Mouse (Mus musculus): ENCODE measurements around the gene Hsp90ab1. TPM values are rescaled to one million over a fixed set of nuclear protein-coding genes. Genes with fewer than 3 reads are reported as not detected.
A peak's percentile ranks its signal among the peaks of the same experiment; 100 is the strongest.

Hsp90ab1 gene
- total RNA-seq, 2 experiments from 2014 or later: 1,675 to 1,723 TPM

DNA sequence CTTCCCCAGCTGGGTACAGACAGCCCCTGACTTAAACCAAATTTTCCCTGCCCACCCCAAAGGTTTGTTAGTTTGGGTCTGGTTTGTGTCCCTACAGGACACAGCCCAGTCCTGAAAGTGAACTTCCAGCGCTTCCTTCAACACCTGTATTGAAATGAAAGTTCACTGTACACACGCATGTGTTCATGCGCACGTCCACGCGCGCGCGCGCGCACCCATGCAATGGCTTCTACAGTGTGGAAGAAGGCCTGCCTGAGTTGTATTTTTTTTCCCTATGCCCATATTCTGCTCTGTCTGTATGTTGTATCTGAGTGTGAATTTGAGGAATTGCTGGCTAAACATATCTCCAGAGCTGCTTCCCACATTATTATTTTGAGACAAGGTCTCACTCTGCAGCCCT lies 8.0 kb downstream of the Hsp90ab1 start:
- no peak for DNase-seq (ENCODE audit: extremely low spot score in 1 of 2, low spot score in 2 of 2)
- intact Hi-C loops (cut with DNase I): no loop called here

DNA sequence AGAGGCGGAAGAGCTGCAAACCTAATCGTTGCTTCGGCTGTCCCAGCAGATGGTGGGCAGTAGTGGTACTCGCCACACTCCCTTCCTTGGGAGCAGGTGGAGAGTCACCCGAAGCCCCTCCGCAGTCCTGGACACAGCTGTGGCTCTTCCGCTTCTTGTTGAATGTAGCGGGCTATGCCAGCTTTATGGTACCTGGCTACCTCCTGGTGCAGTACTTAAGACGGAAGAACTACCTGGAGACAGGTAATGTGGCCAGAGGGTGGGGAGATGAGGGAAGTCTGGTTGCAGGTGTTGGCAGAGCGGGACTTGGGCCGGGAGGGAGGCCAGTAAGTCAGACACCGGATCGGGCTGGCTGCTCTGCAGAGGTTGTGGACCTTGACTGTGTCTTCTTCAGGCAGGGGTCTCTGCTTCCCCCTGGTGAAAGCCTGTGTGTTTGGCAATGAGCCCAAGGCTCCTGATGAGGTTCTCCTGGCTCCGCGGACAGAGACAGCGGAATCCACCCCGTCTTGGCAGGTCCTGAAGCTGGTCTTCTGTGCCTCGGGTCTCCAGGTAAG lies 8.5 kb downstream of the Hsp90ab1 start:
- peak in 1 of 2 experiments; percentile 58 for DNase-seq (ENCODE audit: extremely low spot score in 1 of 2, low spot score in 2 of 2)
- intact Hi-C loops (cut with DNase I): loop anchor here (1.0 kb wide), 1 partner anchor 8 kb away; no protein-coding TSS in a partner anchor

DNA sequence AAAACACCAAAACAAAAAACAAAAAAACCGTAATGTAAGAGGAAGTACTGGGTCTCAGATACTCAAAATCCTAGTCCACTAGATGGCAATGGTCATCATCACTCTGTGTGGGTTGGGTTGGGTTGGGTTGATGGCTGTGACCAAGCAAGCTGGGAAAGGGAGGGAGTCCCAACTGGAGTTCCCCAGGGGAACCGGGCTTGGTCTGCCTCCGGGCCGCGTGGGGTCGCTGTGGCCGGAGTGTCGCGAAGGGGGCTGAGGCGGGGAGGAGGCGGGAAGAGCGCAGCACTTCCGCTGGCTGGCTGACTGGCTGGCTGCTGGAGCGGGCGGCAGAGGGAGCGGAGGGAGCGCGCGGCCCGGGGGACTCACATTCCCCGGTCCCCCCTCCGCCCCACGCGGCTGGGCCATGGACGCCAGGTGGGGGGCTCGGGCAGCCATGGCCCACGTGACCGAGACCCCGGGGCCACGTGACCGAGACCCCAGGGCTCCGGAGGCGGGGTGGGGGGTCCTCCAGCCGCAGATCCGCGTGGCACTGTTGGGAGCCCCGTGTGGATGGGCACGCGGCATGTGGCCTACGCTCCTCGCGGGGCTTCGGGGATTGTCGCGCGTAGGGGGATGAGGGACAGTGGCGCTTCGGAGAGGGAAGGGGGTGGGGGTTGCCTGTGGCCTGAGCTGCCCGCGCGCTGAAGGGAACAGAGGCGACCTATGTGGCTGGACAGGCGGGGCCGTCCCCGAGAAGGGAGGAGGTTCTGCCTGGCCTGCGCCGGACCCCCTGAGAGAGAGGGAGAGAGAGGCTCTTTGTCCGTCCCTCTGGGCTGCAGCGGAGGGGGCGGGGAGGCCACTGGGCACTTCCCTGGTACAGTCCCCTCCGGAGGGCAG lies 9.2 kb downstream of the Hsp90ab1 start, which contains the start of gene Slc35b2:
Gene Slc35b2, plus strand, starts transcription at position 220 of the 876 bp plus-strand sequence.
- DNase-seq (ENCODE audit: extremely low spot score in 1 of 2, low spot score in 2 of 2): peak; percentile 87 to 96
- intact Hi-C loops (cut with DNase I): loop anchor here (1.0 kb wide), 1 partner anchor 8 kb away; no protein-coding TSS in a partner anchor

DNA sequence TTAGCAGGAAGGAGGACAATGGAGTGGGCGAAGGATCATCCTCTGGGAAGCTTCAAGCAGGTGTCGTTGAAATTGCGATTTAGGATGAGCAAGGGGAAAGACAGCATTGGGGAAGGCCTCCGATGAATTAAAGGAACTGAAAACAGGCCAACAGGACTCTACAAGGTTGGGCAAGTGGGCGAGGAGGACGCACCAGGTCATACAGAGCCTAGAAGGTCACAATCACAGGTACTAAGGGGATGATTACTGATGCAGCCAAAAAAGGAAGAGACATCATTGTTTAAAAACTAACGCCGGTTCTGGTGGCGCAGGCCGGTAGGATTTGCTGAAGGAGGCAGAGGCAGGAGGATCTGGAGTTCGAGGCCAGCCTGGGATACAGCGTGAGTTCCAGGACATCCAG lies 9.9 kb downstream of the Hsp90ab1 start:
- no peak for DNase-seq (ENCODE audit: extremely low spot score in 1 of 2, low spot score in 2 of 2)
- intact Hi-C loops (cut with DNase I): no loop called here

DNA sequence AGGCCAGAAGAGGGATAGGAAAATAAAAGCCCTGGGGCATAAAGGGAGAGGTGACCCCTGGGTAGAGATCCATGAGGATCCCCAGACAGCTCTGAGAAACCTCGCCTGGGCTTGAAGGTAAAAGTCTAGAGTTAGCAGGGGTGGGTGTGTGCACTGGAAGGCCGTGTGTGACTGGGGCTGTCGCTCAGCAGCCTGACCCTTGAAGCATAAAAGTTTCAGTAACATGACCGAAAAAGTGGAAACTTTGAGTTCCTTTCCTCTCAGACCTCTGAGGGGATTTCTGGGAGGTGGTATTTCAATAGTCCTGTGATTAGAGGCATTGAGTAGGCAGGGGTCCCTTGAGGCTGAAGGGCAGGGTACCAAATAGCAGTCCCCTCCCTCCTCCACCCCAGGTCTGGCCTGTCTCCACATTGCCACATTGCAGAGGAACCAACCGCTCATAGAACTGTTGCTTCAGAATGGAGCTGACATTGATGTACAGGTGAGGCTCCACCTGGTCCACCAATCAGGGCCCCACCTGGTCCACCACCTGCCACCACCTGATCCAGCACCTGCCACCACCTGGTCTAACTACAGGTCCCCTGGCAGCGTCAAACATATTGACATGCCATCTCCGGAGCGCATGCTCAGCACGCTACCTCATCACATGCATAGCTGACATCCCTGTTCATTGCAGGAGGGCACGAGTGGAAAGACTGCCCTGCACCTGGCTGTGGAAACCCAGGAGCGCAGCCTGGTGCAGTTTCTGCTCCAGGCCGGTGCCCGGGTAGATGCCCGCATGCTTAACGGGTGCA lies 13.1 kb downstream of the Hsp90ab1 start:
- DNase-seq (ENCODE audit: extremely low spot score in 1 of 2, low spot score in 2 of 2): no peak
- intact Hi-C loops (cut with DNase I): no loop called here

DNA sequence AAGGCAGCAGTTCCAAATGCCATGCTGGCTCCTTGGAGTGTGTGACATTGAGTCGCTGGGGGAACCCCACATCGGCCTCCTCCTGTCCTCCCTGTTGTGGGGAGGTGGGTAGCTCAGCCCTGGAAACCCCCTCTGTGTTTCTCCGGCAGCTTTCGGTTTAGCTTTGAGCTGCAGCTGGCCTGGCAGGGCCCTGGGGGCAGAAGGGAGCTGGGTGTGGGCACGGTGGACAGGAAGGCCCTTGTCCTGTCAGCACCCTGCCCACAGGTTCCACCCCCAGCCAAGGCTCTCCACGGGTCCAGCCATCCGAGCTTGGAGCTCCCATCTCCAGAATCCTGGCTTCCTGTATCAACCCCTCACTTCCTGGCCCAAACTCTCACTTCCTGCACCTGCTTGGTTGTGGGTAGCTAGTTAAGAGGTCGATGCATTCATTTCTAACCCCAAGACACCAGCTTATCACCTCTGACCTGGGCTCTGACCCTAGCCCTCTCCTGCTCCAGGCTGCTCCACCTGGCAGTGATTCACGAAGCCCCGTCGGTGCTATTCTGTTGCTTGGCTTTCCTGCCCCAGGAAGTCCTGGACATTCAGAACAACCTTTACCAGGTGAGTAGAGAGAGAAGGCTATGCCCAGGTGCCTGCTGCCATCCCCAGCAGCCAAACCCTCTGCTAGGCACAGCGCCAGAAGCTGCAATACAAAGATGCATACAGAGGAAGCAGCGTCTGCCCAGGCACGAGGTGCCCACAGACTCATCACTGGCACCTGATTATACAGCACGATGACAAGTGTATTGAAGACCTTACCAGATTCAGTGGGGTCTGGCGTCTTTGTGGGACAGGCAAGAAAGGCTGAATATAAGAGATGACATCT lies 14.8 kb downstream of the Hsp90ab1 start:
- peak in 1 of 2 experiments; percentile 44 for DNase-seq (ENCODE audit: extremely low spot score in 1 of 2, low spot score in 2 of 2)
- intact Hi-C loops (cut with DNase I): no loop called here

DNA sequence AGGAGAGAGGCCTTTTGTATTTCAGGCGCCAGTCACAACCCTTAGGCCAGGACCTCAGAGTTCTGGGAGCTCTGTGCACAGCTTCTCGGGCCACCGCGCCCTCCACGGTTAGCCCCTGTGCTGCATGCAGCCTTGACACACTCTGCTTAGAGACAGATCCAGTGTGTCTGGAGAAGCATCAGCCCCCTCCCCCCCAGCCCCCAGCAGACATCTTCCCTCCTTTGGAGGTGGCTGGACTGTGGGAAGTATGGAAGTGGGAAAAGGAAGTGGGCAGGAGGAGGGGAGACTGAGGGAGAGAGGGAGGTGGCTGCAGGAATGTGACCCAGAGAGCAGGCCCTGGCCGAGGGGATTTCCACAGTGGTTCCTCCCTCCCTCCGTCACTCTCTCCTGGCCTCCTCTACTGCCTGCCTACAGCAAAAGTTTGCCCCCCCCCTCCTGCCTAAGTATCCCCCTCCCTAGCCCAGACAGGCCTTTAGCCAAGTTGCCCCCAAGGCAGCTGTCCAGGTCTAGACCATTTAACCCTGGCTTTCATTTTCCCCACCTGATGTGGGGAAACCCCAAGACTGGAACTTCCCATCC lies 15.7 kb downstream of the Hsp90ab1 start:
- no peak for DNase-seq (ENCODE audit: extremely low spot score in 1 of 2, low spot score in 2 of 2)
- intact Hi-C loops (cut with DNase I): no loop called here

DNA sequence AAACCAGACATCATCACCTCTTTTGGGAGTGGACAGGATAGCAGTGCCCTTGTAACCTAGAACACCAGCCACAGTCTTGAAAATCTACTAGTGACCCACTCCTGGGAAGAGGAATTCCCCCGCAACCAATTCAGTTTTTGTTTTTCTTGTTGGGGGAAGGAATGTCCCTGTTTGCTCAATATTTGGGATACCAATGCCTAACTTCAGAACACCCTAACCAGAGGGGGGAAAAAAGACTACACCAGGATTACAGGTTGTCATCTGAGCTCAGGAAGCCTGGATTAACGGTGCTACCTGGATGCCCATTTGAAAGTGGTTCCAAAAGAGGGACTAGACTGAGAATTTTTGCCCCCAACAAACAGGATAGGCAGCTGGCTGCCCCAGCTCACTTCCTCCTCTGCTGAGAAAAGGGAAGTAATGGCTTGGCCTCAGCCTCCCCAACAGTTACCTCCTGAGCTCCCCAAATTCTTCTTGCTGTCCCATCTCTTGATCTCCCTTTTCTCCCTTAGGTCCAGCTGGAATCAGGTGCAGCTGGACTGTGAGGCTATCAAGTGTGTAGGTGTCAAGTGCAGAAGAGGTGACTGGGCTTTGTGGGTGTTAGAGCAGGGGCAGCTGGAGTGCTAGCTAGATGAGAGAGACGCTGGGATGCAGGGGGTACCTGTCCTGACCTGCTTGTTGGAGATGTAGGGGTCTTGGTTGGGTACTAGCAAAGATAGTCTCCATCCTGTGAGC lies 16.4 kb downstream of the Hsp90ab1 start:
- DNase-seq (ENCODE audit: extremely low spot score in 1 of 2, low spot score in 2 of 2): no peak
- intact Hi-C loops (cut with DNase I): no loop called here

DNA sequence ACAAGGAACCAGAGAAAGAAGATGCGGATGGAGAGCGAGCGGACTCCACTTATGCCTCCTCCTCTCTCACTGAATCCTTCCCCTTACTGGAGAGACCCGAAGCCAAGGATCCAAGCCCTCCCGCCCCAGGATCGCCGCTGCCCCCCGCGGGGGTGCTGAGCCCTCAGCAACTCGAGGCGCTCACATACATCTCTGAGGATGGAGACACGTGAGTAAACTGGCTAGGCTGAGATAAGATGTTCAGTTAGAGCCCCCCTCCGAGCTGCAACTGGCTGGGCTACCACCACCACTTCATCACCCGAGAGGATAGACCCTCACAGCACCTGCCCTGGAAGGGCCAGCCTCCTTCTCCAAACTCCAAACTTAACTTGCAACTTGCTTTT lies 17.0 kb downstream of the Hsp90ab1 start:
- intact Hi-C loops (cut with DNase I): no loop called here

DNA sequence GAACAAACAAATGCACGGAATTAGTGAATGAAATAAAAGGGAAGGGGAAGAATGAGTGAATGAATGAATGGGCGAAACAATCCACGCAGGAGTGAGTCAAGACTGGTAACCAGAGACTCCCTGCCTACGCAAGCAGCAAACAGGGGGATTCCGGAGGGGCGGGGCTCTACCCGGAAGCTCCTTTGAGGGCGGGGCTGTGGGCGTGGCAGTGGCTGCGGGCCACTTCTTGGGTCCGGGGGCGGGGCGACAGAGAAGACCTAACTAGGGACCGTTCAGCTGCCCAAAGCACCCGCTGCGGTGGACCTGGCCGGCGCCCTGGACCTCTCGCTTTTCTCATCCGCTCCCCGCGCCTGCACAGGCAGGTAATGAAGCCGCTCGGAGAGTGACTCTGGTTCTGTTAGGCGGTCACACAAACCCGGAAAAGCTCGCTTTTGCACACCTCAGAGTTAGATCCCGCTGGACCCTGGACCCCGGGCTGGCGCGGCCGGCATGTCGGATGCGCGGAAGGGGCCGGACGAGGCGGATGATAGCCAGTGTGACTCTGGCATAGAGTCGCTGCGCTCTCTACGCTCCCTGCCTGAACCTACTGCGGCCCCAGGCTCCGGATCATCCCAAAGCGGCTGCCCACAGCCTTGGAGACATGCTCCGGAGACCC lies 17.5 kb downstream of the Hsp90ab1 start, which contains the start of gene Nfkbie:
Gene Nfkbie, plus strand, starts transcription at position 252 of the 655 bp plus-strand sequence.
- intact Hi-C loops (cut with DNase I): no loop called here
- DNase-seq (ENCODE audit: extremely low spot score in 1 of 2, low spot score in 2 of 2): peak; percentile 84 to 96

More for the DNA sequence above, 17.0 kb downstream of the Hsp90ab1 start:
- DNase-seq (ENCODE audit: extremely low spot score in 1 of 2, low spot score in 2 of 2): no peak

DNA sequence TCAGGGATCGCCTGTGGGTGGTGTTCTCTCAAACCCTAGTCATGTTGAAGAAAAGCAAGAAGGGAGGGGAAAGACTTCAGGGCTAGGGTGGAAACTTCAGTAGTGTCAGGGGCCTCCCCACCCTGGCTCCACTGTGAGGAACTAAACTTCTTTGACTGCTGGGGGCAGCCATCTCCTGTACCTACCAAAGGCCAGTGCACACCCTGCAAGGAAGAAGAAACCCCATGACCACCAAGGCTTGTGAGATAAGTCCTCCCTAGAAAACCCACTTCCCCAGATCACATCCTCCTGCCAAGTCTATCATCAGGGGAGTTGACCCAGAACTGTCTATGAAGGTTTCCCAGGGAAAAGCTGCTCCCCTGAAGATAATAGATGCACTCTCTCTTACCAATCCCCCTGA lies 18.7 kb downstream of the Hsp90ab1 start:
- no peak for DNase-seq (ENCODE audit: extremely low spot score in 1 of 2, low spot score in 2 of 2)
- intact Hi-C loops (cut with DNase I): no loop called here

DNA sequence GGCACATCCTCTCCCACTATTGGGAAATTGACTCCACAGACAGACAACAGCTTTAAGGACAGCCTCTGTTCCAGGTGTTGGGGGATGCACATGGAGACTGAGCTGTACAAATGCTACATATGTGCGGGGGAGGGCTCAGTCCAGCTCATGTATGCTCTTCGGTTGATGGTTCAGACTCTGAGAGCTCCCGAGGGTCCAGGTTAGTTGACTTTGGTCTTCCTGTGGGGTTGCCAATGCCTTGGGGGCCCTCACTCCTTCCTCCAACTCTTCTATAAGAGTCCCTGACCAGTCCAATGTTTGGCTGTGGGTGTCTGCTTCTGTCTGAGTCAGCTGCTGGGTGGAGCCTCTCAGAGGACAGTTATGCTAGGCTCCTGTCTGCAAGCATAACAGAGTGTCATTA lies 20.0 kb downstream of the Hsp90ab1 start:
- intact Hi-C loops (cut with DNase I): loop anchor here (2.0 kb wide), 1 partner anchor 74 kb away; no protein-coding TSS in a partner anchor
- no peak for DNase-seq (ENCODE audit: extremely low spot score in 1 of 2, low spot score in 2 of 2)

DNA sequence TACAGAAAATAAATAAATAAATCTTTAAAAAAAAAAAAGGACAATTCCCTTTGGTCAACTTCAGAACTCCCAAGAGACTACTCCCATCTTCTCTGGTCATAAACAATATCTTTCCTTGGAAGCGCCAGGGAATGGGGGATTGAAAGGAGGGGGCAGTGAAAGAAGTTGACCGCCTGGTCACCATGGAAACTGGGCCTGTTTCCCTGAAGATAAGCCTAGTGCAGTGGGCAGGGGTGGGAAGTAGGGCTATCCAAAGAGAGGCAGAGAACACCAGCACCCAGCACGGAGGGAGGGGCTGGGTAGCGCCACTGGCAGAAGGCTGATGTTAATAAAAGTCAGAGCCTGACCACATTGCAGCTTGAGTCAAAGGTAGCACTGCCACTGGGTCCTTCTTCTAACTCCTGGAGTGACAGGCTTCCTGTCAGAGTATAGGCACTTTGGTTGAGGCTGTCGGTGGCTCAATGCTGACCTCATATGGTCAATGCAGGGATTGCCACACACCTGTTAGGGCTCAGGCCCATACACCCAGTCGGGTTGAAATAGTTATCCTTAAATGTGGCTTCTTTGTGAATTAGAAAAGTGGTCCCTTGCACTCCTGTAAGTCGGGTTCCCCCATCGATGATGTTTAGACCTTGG lies 21.1 kb downstream of the Hsp90ab1 start:
- DNase-seq (ENCODE audit: extremely low spot score in 1 of 2, low spot score in 2 of 2): peak; percentile 74 to 77
- intact Hi-C loops (cut with DNase I): loop anchor here (1.0 to 2.0 kb wide), 2 partner anchors 36 to 73 kb away; no protein-coding TSS in a partner anchor

DNA sequence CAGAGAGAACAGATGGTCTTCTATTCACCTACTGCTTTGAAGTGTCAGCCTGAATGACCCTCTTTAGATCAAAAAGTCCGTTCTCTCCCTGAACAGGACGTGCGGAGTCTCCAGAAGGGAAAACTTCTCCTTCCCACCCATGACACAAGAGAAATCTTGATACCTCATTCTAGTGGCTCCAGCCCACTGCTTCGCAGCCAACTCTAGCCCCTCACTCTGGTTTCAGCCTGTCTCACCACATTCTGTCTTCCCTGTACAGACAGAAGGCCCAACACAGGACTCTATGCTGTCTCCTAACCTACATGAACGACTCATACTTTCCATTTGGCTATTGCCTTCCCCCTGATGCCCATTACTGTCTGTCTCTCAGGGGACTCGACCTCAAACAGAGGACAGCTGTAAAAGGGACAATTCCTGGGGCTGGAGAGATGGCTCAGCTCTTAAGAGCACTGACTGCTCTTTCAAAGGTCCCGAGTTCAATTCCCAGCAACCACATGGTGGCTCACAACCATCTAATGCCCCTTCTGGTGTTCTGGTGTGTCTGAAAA lies 21.7 kb downstream of the Hsp90ab1 start:
- intact Hi-C loops (cut with DNase I): no loop called here
- no peak for DNase-seq (ENCODE audit: extremely low spot score in 1 of 2, low spot score in 2 of 2)

DNA sequence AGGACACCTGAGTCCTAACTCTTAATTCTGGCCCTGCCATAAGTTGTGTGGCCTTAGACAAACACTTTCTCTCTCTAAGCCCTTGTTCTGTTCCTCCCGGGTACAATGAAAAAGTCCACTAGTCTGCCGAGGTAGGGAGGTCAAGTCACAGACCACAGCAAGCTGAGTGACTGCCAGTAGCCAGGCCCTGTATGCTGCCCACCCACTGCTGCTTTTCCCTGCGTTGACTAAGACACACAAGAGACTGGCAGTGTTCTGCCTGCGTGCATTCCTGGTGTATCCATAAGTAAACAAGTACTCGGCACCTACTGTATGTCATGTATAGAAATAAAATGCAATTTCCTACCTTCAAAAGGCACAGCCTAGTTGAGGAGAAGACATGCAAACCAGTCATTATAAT lies 22.8 kb downstream of the Hsp90ab1 start:
- intact Hi-C loops (cut with DNase I): no loop called here
- DNase-seq (ENCODE audit: extremely low spot score in 1 of 2, low spot score in 2 of 2): no peak

DNA sequence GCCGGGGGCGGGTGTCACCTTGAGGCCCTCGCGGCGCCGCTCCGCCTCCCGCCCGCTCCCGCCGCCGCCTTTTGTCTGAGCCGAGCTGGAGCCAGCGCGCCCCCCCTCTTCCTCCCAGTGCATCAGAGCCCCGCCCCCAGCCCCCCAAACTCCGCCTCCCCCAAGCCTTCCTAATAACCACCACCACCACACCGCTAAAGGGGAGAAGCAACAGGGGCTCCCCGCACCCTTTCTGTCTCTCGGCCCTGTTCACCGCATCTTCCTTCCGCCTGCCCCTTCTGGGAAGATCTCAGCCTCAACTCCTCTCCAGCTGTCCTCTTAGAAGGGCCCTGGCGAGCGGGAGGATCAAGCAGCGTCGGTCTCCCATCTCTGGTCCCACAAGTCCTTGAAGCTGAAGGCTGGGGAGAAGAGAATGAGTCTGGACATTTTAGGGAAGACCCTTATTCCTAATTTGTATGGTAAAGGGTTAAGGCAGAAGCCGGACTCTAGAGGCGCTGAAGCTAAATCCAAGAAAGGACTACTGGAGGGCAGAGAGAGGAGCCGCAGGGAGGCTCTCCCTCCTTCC lies 23.4 kb downstream of the Hsp90ab1 start, which contains the start of gene Tmem151b:
Gene Tmem151b, minus strand, starts transcription at position 61 of the 565 bp plus-strand sequence.
- peak in 1 of 2 experiments; percentile 81 for DNase-seq (ENCODE audit: extremely low spot score in 1 of 2, low spot score in 2 of 2)
- intact Hi-C loops (cut with DNase I): no loop called here

Measured in left cerebral cortex, postnatal 10 days (tissue).